Mouse (Mus musculus): ENCODE measurements around the gene Gsta2.
"Not testable (repeated sequence)": the region's sequence is repeated elsewhere in the genome, so short reads cannot be mapped to it uniquely, and the experiment has no call there.

Gene Gsta2

DNA sequence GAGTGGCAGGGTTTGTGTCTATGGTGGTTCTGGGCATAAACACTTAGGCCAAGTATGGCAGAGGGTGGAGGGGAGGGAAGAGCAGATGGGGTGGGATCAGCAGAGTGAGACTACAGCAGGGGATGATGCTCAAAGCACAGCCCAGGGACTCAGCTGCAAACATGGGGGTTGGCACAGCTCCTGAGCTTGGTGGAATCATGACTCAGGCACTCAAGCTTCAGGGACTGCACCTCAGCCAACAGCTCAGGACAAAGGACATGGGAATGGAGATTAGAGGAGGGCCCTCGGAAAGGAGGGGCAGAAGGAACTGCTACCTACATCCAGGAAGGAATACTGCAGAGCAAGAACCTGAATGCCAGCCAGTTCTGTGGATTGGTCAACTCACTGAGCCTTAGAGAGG is 56.4 kb downstream of the Gsta2 start:
- DNase-seq (ENCODE audit: low spot score in 2 of 2) = not testable (repeated sequence)

DNA sequence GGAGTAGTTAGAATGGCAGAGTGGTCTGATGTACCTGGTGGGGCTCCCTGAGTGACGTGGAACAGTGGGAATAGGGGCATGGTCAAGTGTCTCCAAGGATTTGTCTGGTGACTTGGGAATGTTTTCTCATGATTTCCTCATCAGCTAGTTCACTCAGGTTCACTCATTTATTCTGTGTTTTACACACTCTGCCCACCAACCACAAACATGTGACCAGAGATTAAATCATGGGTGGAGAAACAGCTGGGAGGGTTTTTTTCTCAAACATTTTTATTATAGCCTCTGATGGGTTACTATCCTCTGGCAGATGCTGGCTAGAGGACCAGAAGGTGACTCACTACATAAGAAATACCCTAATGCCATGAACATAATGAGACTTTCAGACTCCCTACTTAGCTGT is 57.4 kb downstream of the Gsta2 start:
- no peak for DNase-seq (ENCODE audit: low spot score in 2 of 2)

GRCm38 (mm10) chr9:78296089-78296488 is 59.5 kb downstream of the Gsta2 start:
- DNase-seq (ENCODE audit: low spot score in 2 of 2) = peak in 1 of 2 experiments; percentile 32

- not testable (repeated sequence) for DNase-seq (ENCODE audit: low spot score in 2 of 2)
These were observed 60.8 kb downstream of the Gsta2 start for GRCm38 (mm10) chr9:78294781-78295180.

GRCm38 (mm10) chr9:78293683-78294082 is 61.9 kb downstream of the Gsta2 start:
- DNase-seq (ENCODE audit: low spot score in 2 of 2) = not testable (repeated sequence)

DNA sequence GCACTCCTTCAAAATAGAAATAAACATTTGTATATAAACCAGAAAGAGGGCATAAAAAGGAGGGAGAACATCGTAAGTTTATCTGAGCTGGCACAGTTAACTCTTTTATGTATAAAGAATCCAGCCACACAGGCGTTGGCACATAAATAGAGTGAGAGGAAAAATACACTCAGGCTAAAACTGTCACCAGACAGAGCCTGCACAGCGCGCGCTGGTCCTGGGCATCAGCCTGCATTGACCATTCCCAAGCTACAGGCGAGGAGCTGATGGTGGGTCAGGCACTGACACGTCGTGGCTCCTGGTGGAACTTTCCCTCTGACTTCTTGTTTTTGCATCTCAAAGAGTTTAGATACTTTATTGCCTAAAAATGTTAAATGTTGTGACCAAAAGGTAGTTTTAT is 63.1 kb downstream of the Gsta2 start:
- not testable (repeated sequence) for DNase-seq (ENCODE audit: low spot score in 2 of 2)

GRCm38 (mm10) chr9:78289723-78290122 is 65.9 kb downstream of the Gsta2 start, which contains the start of gene Gm10639:
Gene Gm10639, plus strand, starts transcription at chr9:78289923.
- not testable (repeated sequence) for DNase-seq (ENCODE audit: low spot score in 2 of 2)

DNA sequence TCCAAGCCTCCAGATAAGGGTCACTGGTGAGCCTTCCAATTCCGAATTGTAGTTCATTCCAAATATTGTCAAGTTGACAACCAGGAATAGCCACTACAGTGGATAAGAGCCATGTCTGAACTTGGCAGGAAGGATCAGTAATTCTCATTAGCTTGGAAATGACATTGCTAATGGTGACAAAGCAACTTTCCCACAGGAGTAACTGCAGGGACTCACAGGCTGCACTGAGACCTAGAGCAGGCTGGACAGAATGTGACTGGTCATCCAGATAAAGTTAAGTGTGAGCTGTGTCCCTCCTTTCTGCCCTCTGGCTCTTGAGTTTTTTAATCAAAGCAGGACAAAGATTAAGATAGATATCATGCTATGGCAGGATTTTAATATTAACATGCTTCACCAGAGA is 66.5 kb downstream of the Gsta2 start:
- DNase-seq (ENCODE audit: low spot score in 2 of 2) = not testable (repeated sequence)

DNA sequence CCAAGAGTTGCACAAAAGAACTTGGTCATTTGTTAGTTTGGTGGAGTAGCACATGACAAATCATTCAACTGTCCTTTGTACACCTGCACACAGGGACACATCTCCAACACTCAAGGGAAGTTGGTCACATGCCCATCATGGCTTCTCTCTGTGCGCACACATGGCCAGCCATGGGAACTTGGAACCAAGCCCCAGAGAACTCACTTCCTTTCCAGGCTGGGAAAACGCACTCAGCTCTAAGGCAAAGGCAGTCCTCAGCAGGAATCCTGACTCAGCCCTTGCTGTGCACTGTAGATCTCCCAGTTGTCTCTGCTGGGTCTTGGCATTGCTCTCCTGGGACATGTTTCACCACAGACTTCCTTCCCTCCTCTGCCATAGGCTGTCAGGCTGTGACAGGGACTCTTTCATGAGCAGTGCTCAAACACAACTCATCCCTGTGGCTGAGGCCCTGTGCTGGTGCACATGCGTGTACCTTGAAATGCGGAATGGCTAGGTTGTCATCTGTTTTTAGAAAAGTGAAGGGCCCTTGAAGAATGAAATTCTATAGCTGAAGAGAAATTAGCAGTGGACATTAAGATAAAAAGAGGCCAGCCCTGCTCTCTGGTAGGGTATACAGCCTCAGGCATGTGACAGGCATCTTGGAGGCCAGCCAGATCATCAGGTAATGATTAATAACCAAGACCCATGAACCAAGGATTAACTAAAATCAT is 73.4 kb downstream of the Gsta2 start:
- DNase-seq (ENCODE audit: low spot score in 2 of 2) = not testable (repeated sequence)
